Mouse (Mus musculus): ENCODE data around the gene Itgal.

GRCm38 (mm10) chr7:127344371-127344770, 48.3 kb downstream of the Itgal start:
- no peak for TF ChIP-seq CTCF (IDR thresholded peaks at IDR 0.05)
- TF ChIP-seq EP300 (IDR thresholded peaks at IDR 0.05) = no peak

Measured in lung, postnatal 0 days (tissue).